Mouse (Mus musculus) intestine, embryonic 14.5 days (tissue): ENCODE data around the gene Mcpt4. TPM values are rescaled to one million over a fixed set of nuclear protein-coding genes. Genes with fewer than 3 reads are reported as not detected.
"Not testable (repeated sequence)": the region's sequence is repeated elsewhere in the genome, so short reads cannot be mapped to it uniquely, and the experiment has no call there.

Experiments used
- ATAC-seq: fragments of 200-750 bp; cut with Nextera tagmentation; replicated peaks from 2 replicates; pipeline ENCODE4 v1.8.0; 2017; ENCODE audit warnings: low read depth, moderate number of reproducible peaks, moderate TSS enrichment, moderate library complexity; ENCODE audit not compliant: low FRiP score, low TSS enrichment
- DNase-seq: peaks from one replicate; pipeline ENCODE4 v3.0.0-alpha.2; 2018; ENCODE audit warnings: low spot score
- H3K27ac ChIP-seq: fragments of 300-500 bp; sonication (generic); 2 replicates; pipeline ENCODE4 v1.5.1; 2014; ENCODE audit warnings: low read depth, mild to moderate bottlenecking, control low read depth
- H3K27me3 ChIP-seq: fragments of 300-500 bp; sonication (generic); replicated peaks from 2 replicates; pipeline ENCODE4 v1.6.1; 2014; ENCODE audit warnings: low read length, control low read depth; ENCODE audit not compliant: control insufficient read depth, insufficient read depth
- H3K36me3 ChIP-seq: fragments of 300-500 bp; sonication (generic); 2 replicates; pipeline ENCODE4 v1.6.1; 2014; ENCODE audit warnings: low read length, control low read depth; ENCODE audit not compliant: control insufficient read depth, insufficient read depth
- H3K4me1 ChIP-seq: fragments of 300-500 bp; sonication (generic); replicated peaks from 2 replicates; pipeline ENCODE4 v1.6.1; 2014; ENCODE audit warnings: low read length, control low read depth, mixed read lengths; ENCODE audit not compliant: control insufficient read depth, insufficient read depth
- H3K4me2 ChIP-seq: fragments of 300-500 bp; sonication (generic); 2 replicates; pipeline ENCODE4 v1.6.1; 2014; ENCODE audit warnings: low read length
- H3K4me3 ChIP-seq: fragments of 300-500 bp; sonication (generic); 2 replicates; pipeline ENCODE4 v1.5.1; 2014; ENCODE audit warnings: low read depth, low read length, control low read depth, mixed read lengths
- H3K9ac ChIP-seq: fragments of 300-500 bp; sonication (generic); 2 replicates; pipeline ENCODE4 v1.6.1; 2014; ENCODE audit warnings: mild to moderate bottlenecking, low read length
- H3K9me3 ChIP-seq: fragments of 300-500 bp; sonication (generic); 2 replicates; pipeline ENCODE4 v1.6.1; 2016; ENCODE audit warnings: low read length, control low read depth; ENCODE audit not compliant: control insufficient read depth
- WGBS: fragments of 180-500 bp; shearing (Covaris S2); extraction: QIAGEN DNeasy Blood & Tissue Kit; methylation state at CpG from one replicate; pipeline ENCODE4 v1.1.7; 2014; 5-methylcytosine and 5-hydroxymethylcytosine counted together
- microRNA-seq: library from miRNA; unstranded; fragments of <30 nt; microRNA quantifications from one replicate; pipeline ENCODE4, GENCODE M21; 2016
- polyA plus RNA-seq: library from polyadenylated mRNA; unstranded; fragments of >200 nt; fragmentation: Nextera tagmentation; extraction: Ambion mirVana; gene quantifications from 2 replicates; pipeline ENCODE4 v1.2.1, GENCODE M21; 2014

The Mcpt4 gene
- polyA plus RNA-seq, 1 experiment from 2014 or later: 0.22 TPM

DNA sequence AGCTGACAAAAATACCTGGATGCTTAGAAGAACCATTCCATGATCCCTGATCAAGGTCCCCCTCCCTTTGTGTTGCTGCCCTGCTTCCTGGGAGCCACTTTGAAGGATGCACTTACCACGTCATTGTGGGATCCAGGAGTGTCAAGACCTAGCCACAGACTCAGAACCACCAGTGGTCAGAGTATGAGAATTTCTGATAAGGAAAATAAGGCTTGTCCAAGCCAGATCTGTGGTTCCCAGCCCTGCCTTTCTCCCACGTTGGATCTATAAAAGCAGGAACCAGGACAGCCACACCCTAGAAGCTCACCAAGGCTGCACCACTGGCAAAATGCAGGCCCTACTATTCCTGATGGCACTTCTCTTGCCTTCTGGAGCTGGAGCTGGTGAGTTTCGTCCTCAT, 44.4 kb downstream of the Mcpt4 start, which contains the start of gene Mcpt1:
Gene Mcpt1 (plus strand): TSS at position 301 of the 400 bp plus-strand sequence.
- not testable (repeated sequence) for ATAC-seq, H3K36me3 ChIP-seq, H3K9ac ChIP-seq, DNase-seq, H3K4me3 ChIP-seq, H3K27me3 ChIP-seq, H3K4me2 ChIP-seq, H3K4me1 ChIP-seq, H3K27ac ChIP-seq, H3K9me3 ChIP-seq
- WGBS: 77% methylated on average over 3 of the region's 3 CpGs

DNA sequence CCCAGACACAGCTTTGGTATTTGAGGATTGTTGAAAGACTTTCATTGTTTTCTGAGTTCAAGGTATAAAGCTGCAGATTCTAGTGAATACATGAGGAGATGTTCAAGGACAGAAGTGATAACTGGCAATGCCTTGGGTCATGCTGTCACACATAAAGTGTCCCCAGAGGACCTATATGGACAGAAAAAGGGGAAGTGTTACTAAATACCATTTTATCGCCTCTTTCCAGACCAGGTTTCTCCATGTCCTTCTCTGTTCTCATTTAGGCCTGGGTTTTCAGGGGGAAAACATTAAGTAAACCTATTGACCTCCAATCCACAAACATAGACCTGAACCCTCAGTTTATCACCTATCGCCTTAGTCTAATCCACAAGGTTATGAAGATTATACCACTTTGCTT, 48.2 kb downstream of the Mcpt4 start:
- no peak overlapping the region for H3K27ac ChIP-seq
- H3K9me3 ChIP-seq: no peaks in the 10 kb centered on the region
- 93% methylated on average over 2 of the region's 2 CpGs for WGBS
- H3K4me2 ChIP-seq: no peak overlapping the region
- ATAC-seq: no peak
- no peak overlapping the region for H3K9ac ChIP-seq
- no peak for DNase-seq
- no peaks in the 10 kb centered on the region for H3K36me3 ChIP-seq
- H3K4me1 ChIP-seq: no peaks in the 10 kb centered on the region
- H3K4me3 ChIP-seq: no peak overlapping the region
- no peaks in the 10 kb centered on the region for H3K27me3 ChIP-seq

DNA sequence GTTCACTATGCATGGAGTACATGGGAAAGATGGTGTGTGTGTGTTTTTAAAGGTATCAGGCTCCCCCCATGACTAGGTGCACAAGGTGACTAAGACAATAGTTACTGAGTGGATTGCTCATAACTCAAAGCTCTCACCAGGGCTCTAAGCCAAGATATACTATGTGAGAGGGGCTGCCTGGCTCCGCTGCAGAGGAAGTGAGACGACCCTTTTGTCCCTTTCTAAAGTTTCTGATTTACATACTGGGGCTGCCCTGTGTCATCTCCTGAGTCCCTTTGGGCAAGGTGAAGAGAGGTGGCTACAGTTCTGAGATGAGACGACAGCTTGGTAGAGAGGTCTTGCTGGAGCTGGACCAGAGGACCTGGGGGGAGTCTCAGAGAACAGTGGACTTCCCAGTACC, 49.0 kb downstream of the Mcpt4 start:
- Histone ChIP-seq H3K4me2 (no peak overlapping the region), H3K4me1 (no peaks in the 10 kb centered on the region), H3K9ac (no peak overlapping the region), H3K27ac (no peak overlapping the region), H3K27me3 (no peaks in the 10 kb centered on the region), H3K36me3 (no peaks in the 10 kb centered on the region), H3K4me3 (no peak overlapping the region), H3K9me3 (no peaks in the 10 kb centered on the region)
- ATAC-seq: no peak
- no peak for DNase-seq
- WGBS: 73% methylated on average over 3 of the region's 3 CpGs

Small RNA genes lying within 50 kb of the gene (microRNA-seq; reads per million reads assigned to microRNA genes)
- gene Mir6949: not detected

Other genes starting within 250 kb of the Mcpt4 start
- 34.3 and 37.4 TPM in 2 replicates for gene Nfatc4, start 239.2 kb downstream of the Mcpt4 start, polyA plus RNA-seq
- 15.9 and 18.6 TPM in 2 replicates for gene Nynrin, start 208.3 kb downstream of the Mcpt4 start, polyA plus RNA-seq
- gene Cbln3, start 177.9 kb downstream of the Mcpt4 start, polyA plus RNA-seq: 0.18 and 0.23 TPM in 2 replicates
- gene Khnyn, start 177.4 kb downstream of the Mcpt4 start, polyA plus RNA-seq: 10.4 and 11.2 TPM in 2 replicates
- 66.2 and 70.4 TPM in 2 replicates for gene Sdr39u1, start 162.0 kb downstream of the Mcpt4 start, polyA plus RNA-seq
- 0.95 and 1.1 TPM in 2 replicates for gene Cma1, start 117.6 kb downstream of the Mcpt4 start, polyA plus RNA-seq
- not detected in 2 replicates for gene Cma2, start 111.3 kb downstream of the Mcpt4 start, polyA plus RNA-seq
- 0.24 TPM in 2 replicates for gene Mcpt1, start 44.3 kb downstream of the Mcpt4 start, polyA plus RNA-seq
- gene Mcpt9, start 31.8 kb downstream of the Mcpt4 start, polyA plus RNA-seq: not detected in 2 replicates
- 0.17 and 0.18 TPM in 2 replicates for gene Mcpt2, start 20.3 kb downstream of the Mcpt4 start, polyA plus RNA-seq
- gene Mcpt8, start 23.0 kb upstream of the Mcpt4 start, polyA plus RNA-seq: 1.5 and 1.8 TPM in 2 replicates
- gene Ctsg, start 40.3 kb upstream of the Mcpt4 start, polyA plus RNA-seq: not detected in 2 replicates
- gene Gzme, start 58.3 kb upstream of the Mcpt4 start, polyA plus RNA-seq: not detected in 2 replicates
- gene Gzmd, start 70.3 kb upstream of the Mcpt4 start, polyA plus RNA-seq: not detected in 2 replicates
- gene Gzmg, start 97.3 kb upstream of the Mcpt4 start, polyA plus RNA-seq: not detected in 2 replicates
- not detected in 2 replicates for gene Gzmn, start 112.3 kb upstream of the Mcpt4 start, polyA plus RNA-seq
- not detected in 2 replicates for gene Gzmf, start 149.1 kb upstream of the Mcpt4 start, polyA plus RNA-seq
- gene Gzmc, start 172.3 kb upstream of the Mcpt4 start, polyA plus RNA-seq: not detected in 2 replicates
- 1.6 and 1.7 TPM in 2 replicates for gene Gzmb, start 199.9 kb upstream of the Mcpt4 start, polyA plus RNA-seq